Mouse (Mus musculus): ENCODE measurements around the gene Nynrin. TPM values are rescaled to one million over a fixed set of nuclear protein-coding genes. Genes with fewer than 3 reads are reported as not detected.

The Nynrin gene
- total RNA-seq, 2 experiments from 2014 or later: 1.9 to 3.9 TPM

- ATAC-seq (replicated peaks; ENCODE audit: poor library complexity): peak; percentile 65; the same call in 1 of the 2 replicates
Observed at GRCm38 (mm10) chr14:55838740-55839139, 15.1 kb upstream of the Nynrin start.

GRCm38 (mm10) chr14:55840853-55841366 is 12.9 kb upstream of the Nynrin start:
- ATAC-seq (replicated peaks; ENCODE audit: poor library complexity): no peak

GRCm38 (mm10) chr14:55842794-55843193 is 11.0 kb upstream of the Nynrin start:
- ATAC-seq (replicated peaks; ENCODE audit: poor library complexity): no peak

- no peak for ATAC-seq (replicated peaks; ENCODE audit: poor library complexity)
Observed at GRCm38 (mm10) chr14:55845506-55846294, 8.1 kb upstream of the Nynrin start.

- ATAC-seq (replicated peaks; ENCODE audit: poor library complexity): no peak
Observed at GRCm38 (mm10) chr14:55850885-55851284, 2.9 kb upstream of the Nynrin start.

GRCm38 (mm10) chr14:55852646-55853551 is 911 bp upstream of the Nynrin start:
- no peak for ATAC-seq (replicated peaks; ENCODE audit: poor library complexity)

GRCm38 (mm10) chr14:55854406-55855100 is 743 bp downstream of the Nynrin start:
- ATAC-seq (replicated peaks; ENCODE audit: poor library complexity): peak; percentile 82

GRCm38 (mm10) chr14:55855101-55855561 is 1.3 kb downstream of the Nynrin start:
- no peak for ATAC-seq (replicated peaks; ENCODE audit: poor library complexity)

- ATAC-seq (replicated peaks; ENCODE audit: poor library complexity): no peak
Observed at GRCm38 (mm10) chr14:55857588-55857987, 3.8 kb downstream of the Nynrin start.

GRCm38 (mm10) chr14:55862186-55862585 is 8.4 kb downstream of the Nynrin start:
- ATAC-seq (replicated peaks; ENCODE audit: poor library complexity): no peak

- no peak for ATAC-seq (replicated peaks; ENCODE audit: poor library complexity)
Observed at GRCm38 (mm10) chr14:55862970-55863369, 9.2 kb downstream of the Nynrin start.

GRCm38 (mm10) chr14:55863773-55864172 is 10.0 kb downstream of the Nynrin start:
- peak; percentile 99 for ATAC-seq (replicated peaks; ENCODE audit: poor library complexity)

- ATAC-seq (replicated peaks; ENCODE audit: poor library complexity): no peak; the same call in 1 of the 2 replicates
Observed at GRCm38 (mm10) chr14:55866962-55867361, 13.2 kb downstream of the Nynrin start.

- ATAC-seq (replicated peaks; ENCODE audit: poor library complexity): no peak
Observed at GRCm38 (mm10) chr14:55868230-55869026, 14.6 kb downstream of the Nynrin start.

- ATAC-seq (replicated peaks; ENCODE audit: poor library complexity): no peak
Observed at GRCm38 (mm10) chr14:55869538-55869937, 15.7 kb downstream of the Nynrin start.

- ATAC-seq (replicated peaks; ENCODE audit: poor library complexity): no peak
Observed at GRCm38 (mm10) chr14:55872039-55872438, 18.2 kb downstream of the Nynrin start.

GRCm38 (mm10) chr14:55872551-55872950 is 18.7 kb downstream of the Nynrin start:
- ATAC-seq (replicated peaks; ENCODE audit: poor library complexity): no peak

- ATAC-seq (replicated peaks; ENCODE audit: poor library complexity): no peak
Observed at GRCm38 (mm10) chr14:55873242-55873713, 19.5 kb downstream of the Nynrin start.

- ATAC-seq (replicated peaks; ENCODE audit: poor library complexity): peak; percentile 92
Observed at GRCm38 (mm10) chr14:55873714-55874683, 20.2 kb downstream of the Nynrin start.

Measured in megakaryocyte progenitor cell, adult 5-6 weeks (primary cell).